Mouse (Mus musculus) kidney, embryonic 15.5 days (tissue): ENCODE results near the gene Prss53. TPM values are rescaled to one million over a fixed set of nuclear protein-coding genes. Genes with fewer than 3 reads are reported as not detected.
"Not testable (repeated sequence)": the region's sequence is repeated elsewhere in the genome, so short reads cannot be mapped to it uniquely, and the experiment has no call there.

Source experiments
- ATAC-seq: fragments of 200-750 bp; cut with Nextera tagmentation; replicated peaks from 2 replicates; pipeline ENCODE4 v1.8.0; 2017; ENCODE audit warnings: moderate TSS enrichment; ENCODE audit not compliant: low FRiP score
- H3K27ac ChIP-seq: fragments of 300-500 bp; sonication (generic); 2 replicates; pipeline ENCODE4 v1.5.1; 2015; ENCODE audit warnings: mild to moderate bottlenecking, inconsistent platforms
- H3K27me3 ChIP-seq: fragments of 300-500 bp; sonication (generic); 2 replicates; pipeline ENCODE4 v1.6.1; 2015; ENCODE audit warnings: inconsistent platforms
- H3K36me3 ChIP-seq: fragments of 300-500 bp; sonication (generic); 2 replicates; pipeline ENCODE4 v1.6.1; 2015; ENCODE audit warnings: inconsistent platforms
- H3K4me1 ChIP-seq: fragments of 300-500 bp; sonication (generic); 2 replicates; pipeline ENCODE4 v1.6.1; 2015; ENCODE audit warnings: inconsistent platforms
- H3K4me2 ChIP-seq: fragments of 300-500 bp; sonication (generic); 2 replicates; pipeline ENCODE4 v1.6.1; 2015; ENCODE audit warnings: moderate library complexity, mild to moderate bottlenecking, inconsistent platforms
- H3K4me3 ChIP-seq: fragments of 300-500 bp; sonication (generic); replicated peaks from 2 replicates; pipeline ENCODE4 v1.5.1; 2015; ENCODE audit warnings: mild to moderate bottlenecking, inconsistent platforms
- H3K9ac ChIP-seq: fragments of 300-500 bp; sonication (generic); 2 replicates; pipeline ENCODE4 v1.6.1; 2015; ENCODE audit warnings: mild to moderate bottlenecking, inconsistent platforms
- H3K9me3 ChIP-seq: fragments of 300-500 bp; sonication (generic); replicated peaks from 2 replicates; pipeline ENCODE4 v1.6.1; 2016; ENCODE audit warnings: inconsistent platforms
- WGBS: fragments of 180-500 bp; shearing (Covaris S2); methylation state at CpG from one replicate; pipeline ENCODE4 v1.1.7; 2015; ENCODE audit warnings: mixed read lengths; 5-methylcytosine and 5-hydroxymethylcytosine counted together
- polyA plus RNA-seq: library from polyadenylated mRNA; unstranded; fragments of >200 nt; fragmentation: Nextera tagmentation; extraction: Ambion mirVana; gene quantifications from 2 replicates; pipeline ENCODE4 v1.2.1, GENCODE M21; 2015

Prss53 gene
- polyA plus RNA-seq, 1 experiment from 2014 or later, result 2.2 TPM

DNA sequence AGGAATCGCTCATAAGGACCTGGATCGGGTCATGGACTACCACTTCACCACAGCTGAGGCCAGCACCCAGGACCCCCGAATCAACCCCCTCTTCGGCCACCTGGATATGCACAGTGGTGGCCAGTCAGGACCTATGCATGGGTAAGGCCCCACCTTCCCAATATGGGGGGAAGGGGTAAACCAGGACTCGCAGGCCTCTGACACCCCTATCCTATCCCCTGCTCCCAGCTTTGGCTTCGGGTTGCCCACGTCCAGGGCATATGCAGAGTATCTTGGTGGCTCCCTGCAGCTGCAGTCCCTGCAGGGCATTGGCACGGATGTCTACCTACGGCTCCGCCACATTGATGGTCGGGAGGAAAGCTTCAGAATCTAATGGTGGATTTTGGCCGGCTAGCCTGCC, 17.2 kb upstream of the Prss53 start:
- Histone ChIP-seq H3K4me2 (no peak overlapping the region), H3K27me3 (no peaks in the 10 kb centered on the region), H3K27ac (no peak overlapping the region), H3K4me1 (peaks cover 26% of the 10 kb centered on the region), H3K9me3 (no peaks in the 10 kb centered on the region), H3K4me3 (no peak overlapping the region), H3K36me3 (peaks cover 54% of the 10 kb centered on the region), H3K9ac (no peak overlapping the region)
- 94% methylated on average over 12 of the region's 12 CpGs for WGBS
- ATAC-seq, result no peak

DNA sequence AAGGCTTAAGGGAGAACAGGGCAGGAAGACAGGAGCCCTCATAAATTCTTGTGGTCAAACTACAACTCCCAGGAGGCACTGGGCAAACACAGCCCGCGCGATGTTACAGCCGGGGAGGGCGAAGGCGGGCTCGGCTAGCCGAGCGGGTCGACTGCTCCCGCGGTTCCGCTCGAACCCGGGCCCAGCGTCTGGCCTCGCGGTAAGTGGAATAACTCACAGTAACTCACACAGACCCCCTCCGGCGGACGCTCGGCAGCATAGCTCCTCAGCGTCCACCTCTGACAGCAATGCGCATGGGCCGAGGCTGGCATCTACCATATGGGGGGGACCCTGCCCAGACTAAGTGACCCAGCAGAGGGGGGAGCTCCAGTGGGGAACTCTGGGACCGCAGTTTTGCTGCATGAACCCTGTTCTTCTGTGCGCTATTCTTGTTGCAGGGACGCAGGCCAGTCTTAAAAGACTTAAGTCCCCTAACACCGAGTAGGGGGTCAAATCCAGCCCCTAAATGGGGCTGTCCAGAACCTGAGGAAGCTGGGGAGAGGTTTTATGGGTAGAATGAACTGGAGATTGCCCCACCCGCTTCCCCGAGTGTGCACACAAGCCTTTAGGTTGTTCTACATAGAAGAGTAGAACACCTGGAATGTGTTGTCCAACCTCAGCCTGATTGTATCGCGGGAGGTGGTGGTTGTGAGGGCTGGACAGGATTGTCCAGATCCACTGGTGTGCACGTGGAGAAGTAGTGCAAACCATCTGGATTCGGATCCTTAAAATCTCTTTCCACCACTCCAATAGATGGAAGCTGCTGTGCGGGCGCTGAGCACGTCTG, 13.4 kb upstream of the Prss53 start, which contains the start of gene Bckdk:
Gene Bckdk, plus strand, starts transcription at position 112 of the 826 bp plus-strand sequence.
- peak within 1 kb of the TSS; percentile 92 for H3K27ac ChIP-seq
- 6% methylated on average over 38 of the region's 38 CpGs for WGBS
- peak within 1 kb of the TSS; percentile 85 for H3K9ac ChIP-seq
- H3K4me2 ChIP-seq, result peak within 1 kb of the TSS; percentile 73
- H3K9me3 ChIP-seq, result no peaks in the 10 kb centered on the region
- peak within 1 kb of the TSS; percentile 87 for H3K4me3 ChIP-seq
- peaks cover 43% of the 10 kb centered on the region for H3K36me3 ChIP-seq
- peaks cover 18% of the 10 kb centered on the region for H3K4me1 ChIP-seq
- 0 out of 2 replicates have a peak, but pooled peaks cover 4% of the 10 kb centered on the region for H3K27me3 ChIP-seq
- ATAC-seq, result peak; percentile 93

DNA sequence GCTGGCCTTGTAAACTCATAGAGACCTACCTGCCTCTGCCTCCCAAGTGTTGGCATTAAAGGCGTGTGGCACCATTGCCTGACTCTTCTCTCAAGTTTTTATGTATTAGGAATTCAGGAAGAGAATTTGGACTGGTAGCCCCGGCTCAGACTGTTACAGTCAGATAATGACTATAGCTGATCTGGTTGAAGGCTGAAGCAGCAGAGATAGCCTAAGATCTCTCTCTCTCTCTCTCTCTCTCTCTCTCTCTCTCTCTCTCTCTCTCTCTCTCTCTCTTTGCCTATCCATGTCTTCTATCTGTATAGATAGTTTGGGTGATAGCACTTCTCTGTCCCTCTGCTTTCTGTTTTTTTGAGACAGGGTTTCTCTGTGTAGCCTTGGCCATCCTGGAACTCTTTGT, 11.0 kb upstream of the Prss53 start:
- Histone ChIP-seq H3K9me3 (no peaks in the 10 kb centered on the region), H3K4me1 (peaks cover 18% of the 10 kb centered on the region), H3K9ac (no peak overlapping the region), H3K36me3 (peaks cover 19% of the 10 kb centered on the region), H3K27me3 (0 out of 2 replicates have a peak, but pooled peaks cover 4% of the 10 kb centered on the region), H3K4me2 (no peak overlapping the region), H3K4me3 (no peak overlapping the region), H3K27ac (no peak overlapping the region)
- 82% methylated on average over 2 of the region's 2 CpGs for WGBS
- ATAC-seq, result no peak

DNA sequence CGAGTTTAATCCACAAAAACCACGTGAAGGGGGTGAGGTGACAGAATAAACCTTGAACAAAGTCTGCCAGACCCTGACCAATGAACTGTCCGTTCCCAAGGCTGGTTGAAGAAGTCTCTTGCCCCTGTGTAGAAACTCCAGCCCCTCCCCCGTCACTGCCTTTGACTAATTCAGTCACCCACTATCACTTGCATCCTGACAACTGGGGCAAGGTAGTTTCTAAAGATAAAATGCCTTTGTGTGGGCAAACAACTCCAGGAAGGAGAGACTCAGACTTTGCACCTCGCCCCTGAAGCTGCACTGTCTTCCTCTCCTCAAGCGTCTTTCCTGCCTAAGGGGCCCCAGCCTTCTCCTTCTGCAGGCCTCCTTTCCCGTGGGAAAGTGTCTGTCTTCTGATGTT, 9.2 kb upstream of the Prss53 start:
- Histone ChIP-seq H3K36me3 (peaks cover 1% of the 10 kb centered on the region; the same call in 1 of the 2 replicates), H3K9me3 (no peaks in the 10 kb centered on the region), H3K4me2 (no peak overlapping the region), H3K27ac (peak overlapping the region; percentile 4; the same call in 1 of the 2 replicates), H3K27me3 (0 out of 2 replicates have a peak, but pooled peaks cover 4% of the 10 kb centered on the region), H3K4me3 (no peak overlapping the region), H3K9ac (no peak overlapping the region), H3K4me1 (peaks cover 8% of the 10 kb centered on the region)
- WGBS, result 35% methylated on average over 7 of the region's 7 CpGs
- no peak for ATAC-seq

DNA sequence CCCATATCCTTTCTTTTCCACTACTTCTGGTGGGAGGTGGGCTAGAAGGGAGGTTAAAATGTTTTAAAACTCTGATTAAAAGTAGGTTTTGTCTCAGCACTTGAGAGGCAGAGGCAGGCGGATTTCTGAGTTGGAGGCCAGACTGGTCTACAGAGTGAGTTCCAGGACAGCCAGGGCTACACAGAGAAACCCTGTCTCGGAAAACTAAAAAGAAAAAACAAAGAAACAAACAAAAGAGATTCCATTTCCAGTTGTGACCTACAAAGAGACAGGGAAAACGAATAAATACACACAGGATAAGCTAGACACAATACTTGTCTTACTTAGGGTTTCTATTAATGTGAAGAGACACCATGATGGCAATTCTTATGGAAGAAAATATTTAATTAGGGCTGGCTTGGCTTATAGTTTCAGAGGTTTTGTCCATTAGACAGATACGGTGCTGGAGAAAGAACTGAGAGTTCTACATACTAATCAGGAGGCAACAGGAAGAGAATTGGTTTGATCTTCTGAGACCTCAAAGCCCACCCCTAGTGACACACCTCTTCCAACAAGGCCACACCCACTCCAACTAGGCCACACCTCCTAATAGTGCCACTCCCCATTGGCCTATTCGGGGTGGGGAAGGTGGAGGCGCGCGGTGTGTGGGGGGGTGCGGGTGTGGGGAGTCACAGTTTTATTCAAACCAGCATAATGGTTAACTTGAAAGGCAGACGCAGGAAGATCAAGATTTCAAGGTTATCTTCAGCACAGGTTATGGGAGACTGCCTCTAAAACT, 7.6 kb upstream of the Prss53 start:
- peaks cover 10% of the 10 kb centered on the region for H3K4me1 ChIP-seq
- H3K36me3 ChIP-seq, result peaks cover 5% of the 10 kb centered on the region; the same call in 1 of the 2 replicates
- H3K9me3 ChIP-seq, result no peaks in the 10 kb centered on the region
- WGBS, result 37% methylated on average over 10 of the region's 10 CpGs
- no peak overlapping the region for H3K4me3 ChIP-seq
- 0 out of 2 replicates have a peak, but pooled peaks cover 4% of the 10 kb centered on the region for H3K27me3 ChIP-seq
- ATAC-seq, result no peak
- no peak overlapping the region for H3K4me2 ChIP-seq
- no peak overlapping the region for H3K27ac ChIP-seq
- H3K9ac ChIP-seq, result no peak overlapping the region

DNA sequence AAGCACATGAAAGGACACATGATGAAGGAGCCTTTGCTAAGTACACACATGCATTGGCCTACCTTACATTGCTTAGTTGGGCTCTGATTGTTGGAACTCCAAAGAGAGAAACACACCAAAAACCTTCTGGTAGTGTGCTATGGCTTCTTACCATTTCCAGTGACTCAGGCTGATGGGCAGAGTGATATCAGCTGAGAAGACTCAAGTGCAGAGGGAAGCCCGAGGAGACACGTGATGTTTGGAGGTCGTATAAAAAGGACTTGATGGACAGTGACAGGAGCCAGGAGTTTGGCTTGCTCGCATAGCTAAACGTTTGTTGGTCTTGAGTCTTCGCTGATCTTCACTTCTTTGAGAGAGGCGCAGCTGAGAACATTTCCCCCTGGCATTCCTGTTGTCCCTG, 6.8 kb upstream of the Prss53 start:
- Histone ChIP-seq H3K27ac (no peak overlapping the region), H3K4me2 (no peak overlapping the region), H3K36me3 (peaks cover 11% of the 10 kb centered on the region), H3K9ac (no peak overlapping the region), H3K27me3 (0 out of 2 replicates have a peak, but pooled peaks cover 4% of the 10 kb centered on the region), H3K9me3 (no peaks in the 10 kb centered on the region), H3K4me3 (no peak overlapping the region), H3K4me1 (peaks cover 10% of the 10 kb centered on the region)
- 87% methylated on average over 7 of the region's 7 CpGs for WGBS
- no peak for ATAC-seq

DNA sequence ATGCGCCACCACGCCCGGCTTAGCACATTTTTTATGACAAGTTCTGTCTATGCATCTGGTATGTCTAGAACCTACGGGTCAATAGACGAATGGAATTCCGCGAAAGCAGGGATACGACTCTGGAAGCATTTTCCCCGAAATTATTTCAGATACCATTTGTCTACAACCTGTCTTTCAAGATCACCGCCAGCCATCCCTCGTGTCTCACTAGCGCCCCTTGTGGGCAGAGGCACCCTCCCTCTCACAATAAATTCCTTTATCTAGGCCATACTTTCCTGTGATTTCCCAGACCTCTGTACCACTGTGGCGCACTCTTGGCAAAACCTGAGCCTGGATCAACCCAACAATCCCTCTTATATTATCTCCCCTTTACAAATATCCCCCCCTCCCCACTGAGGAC, 5.6 kb upstream of the Prss53 start:
- no peak for ATAC-seq
- 0 out of 2 replicates have a peak, but pooled peaks cover 4% of the 10 kb centered on the region for H3K27me3 ChIP-seq
- H3K36me3 ChIP-seq, result peaks cover 23% of the 10 kb centered on the region
- H3K9ac ChIP-seq, result no peak overlapping the region
- H3K9me3 ChIP-seq, result no peaks in the 10 kb centered on the region
- H3K4me2 ChIP-seq, result no peak overlapping the region
- peaks cover 10% of the 10 kb centered on the region for H3K4me1 ChIP-seq
- no peak overlapping the region for H3K27ac ChIP-seq
- WGBS, result 65% methylated on average over 13 of the region's 13 CpGs
- H3K4me3 ChIP-seq, result no peak overlapping the region

DNA sequence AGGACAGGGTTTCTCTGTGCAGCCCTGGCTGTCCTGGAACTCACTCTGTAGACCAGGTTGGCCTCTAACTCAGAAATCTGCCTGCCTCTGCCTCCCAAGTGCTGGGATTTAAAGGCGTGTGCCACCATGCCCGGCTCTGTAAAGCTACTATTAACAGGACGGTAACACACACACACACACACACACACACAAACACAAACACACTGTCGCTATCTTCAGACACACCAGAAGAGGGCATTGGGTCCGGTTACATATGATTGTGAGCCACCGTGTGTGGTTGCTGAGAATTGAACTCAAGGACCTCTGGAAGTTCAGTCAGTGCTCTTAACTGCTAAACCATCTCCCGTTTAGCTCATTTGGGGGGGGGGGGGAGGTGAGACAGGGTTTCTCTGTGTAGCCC, 5.1 kb upstream of the Prss53 start:
- H3K9ac ChIP-seq, result not testable (repeated sequence)

DNA sequence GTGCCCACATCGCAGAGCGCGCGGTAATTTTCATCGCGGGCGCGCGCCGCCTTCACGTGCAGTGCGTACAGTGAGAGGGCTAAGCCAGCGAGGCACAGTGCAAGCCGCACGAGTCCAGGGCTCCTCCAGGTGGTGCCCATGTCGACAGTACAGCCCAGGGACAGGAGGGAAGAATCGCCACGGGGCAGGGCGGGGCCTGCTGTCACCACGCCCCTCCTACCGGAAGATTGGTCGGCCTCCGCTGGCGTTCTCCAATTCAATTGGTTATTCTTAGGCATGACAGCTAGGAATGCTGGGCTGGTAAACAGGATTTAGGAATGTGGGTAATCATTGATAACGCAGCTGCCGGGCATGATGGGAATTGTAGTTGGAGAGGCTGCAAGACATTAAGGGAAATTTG, 4.7 kb upstream of the Prss53 start, which contains the start of the genes Gm21974 and Vkorc1:
Gene Gm21974, minus strand, starts transcription at position 13 of the 400 bp plus-strand sequence.
Gene Vkorc1, minus strand, starts transcription at position 176 of the 400 bp plus-strand sequence.
- Histone ChIP-seq H3K4me2 (peak within 1 kb of the TSS; percentile 72), H3K9ac (peak within 1 kb of the TSS; percentile 59), H3K4me1 (peaks cover 10% of the 10 kb centered on the region), H3K27ac (peak within 1 kb of the TSS; percentile 84), H3K4me3 (peak within 1 kb of the TSS; percentile 69), H3K36me3 (peaks cover 23% of the 10 kb centered on the region), H3K9me3 (no peaks in the 10 kb centered on the region), H3K27me3 (0 out of 2 replicates have a peak, but pooled peaks cover 4% of the 10 kb centered on the region)
- WGBS, result under 1% methylated on average over 26 of the region's 26 CpGs
- ATAC-seq, result peak; percentile 98

More for the DNA sequence above, 5.1 kb upstream of the Prss53 start:
- peak overlapping the region; percentile 72 for H3K4me2 ChIP-seq
- not testable (repeated sequence) for H3K27me3 ChIP-seq, ATAC-seq, H3K27ac ChIP-seq, H3K9me3 ChIP-seq
- WGBS, result 68% methylated on average over 7 of the region's 7 CpGs
- peaks cover 23% of the 10 kb centered on the region for H3K36me3 ChIP-seq
- H3K4me1 ChIP-seq, result peaks cover 10% of the 10 kb centered on the region
- H3K4me3 ChIP-seq, result peak overlapping the region; percentile 69

DNA sequence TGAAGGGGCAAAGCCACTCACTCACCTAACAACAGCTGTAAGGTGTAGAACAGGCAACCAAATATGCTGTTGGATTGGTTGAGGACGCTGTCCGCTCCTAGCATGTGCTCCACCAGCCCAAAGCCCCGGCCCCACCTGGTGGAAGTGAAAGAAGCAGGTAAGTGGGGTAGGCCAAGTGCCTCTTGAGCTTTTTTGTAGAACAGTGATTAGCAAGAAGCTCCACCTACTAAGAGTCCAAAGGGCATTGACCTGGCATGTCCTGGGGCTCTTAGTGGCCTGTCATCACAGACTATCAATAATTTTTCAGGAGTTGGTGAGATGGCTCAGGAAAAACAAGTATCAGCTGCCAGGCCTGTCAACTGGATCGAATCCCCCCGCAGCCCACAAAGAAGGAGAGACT, 3.7 kb upstream of the Prss53 start:
- H3K4me2 ChIP-seq, result peak overlapping the region; percentile 72
- no peak for ATAC-seq
- H3K9ac ChIP-seq, result peak overlapping the region; percentile 59
- WGBS, result 62% methylated on average over 5 of the region's 5 CpGs
- H3K27ac ChIP-seq, result peak overlapping the region; percentile 84; the same call in 1 of the 2 replicates
- H3K9me3 ChIP-seq, result no peaks in the 10 kb centered on the region
- H3K36me3 ChIP-seq, result peaks cover 24% of the 10 kb centered on the region
- peaks cover 10% of the 10 kb centered on the region for H3K4me1 ChIP-seq
- H3K27me3 ChIP-seq, result 0 out of 2 replicates have a peak, but pooled peaks cover 3% of the 10 kb centered on the region
- H3K4me3 ChIP-seq, result peak overlapping the region; percentile 69

DNA sequence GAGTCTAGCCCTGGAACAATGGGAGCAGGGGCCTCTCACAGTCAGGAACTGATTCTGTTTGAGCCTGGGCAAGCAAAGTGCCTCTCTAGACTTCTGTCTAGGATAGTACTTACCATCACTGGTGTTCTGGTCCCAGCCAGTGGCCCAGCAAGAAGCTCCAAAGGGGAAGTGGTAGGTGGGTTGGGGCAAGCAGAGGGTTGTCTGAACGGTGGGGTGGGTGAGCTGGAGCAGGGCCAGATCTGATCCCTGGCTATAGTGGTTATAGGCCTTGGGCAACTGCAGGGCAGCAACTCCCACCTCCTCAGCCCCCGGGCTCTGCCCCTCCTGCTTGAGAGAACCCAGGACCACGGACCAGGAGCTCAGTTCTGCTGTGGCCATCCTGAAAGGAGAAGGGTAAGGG, 1.9 kb downstream of the Prss53 start:
- H3K4me1 ChIP-seq, result peaks cover 10% of the 10 kb centered on the region
- H3K4me2 ChIP-seq, result no peak overlapping the region
- H3K27me3 ChIP-seq, result no peaks in the 10 kb centered on the region
- peaks cover 81% of the 10 kb centered on the region for H3K36me3 ChIP-seq
- H3K9ac ChIP-seq, result no peak overlapping the region
- no peak overlapping the region for H3K4me3 ChIP-seq
- no peaks in the 10 kb centered on the region for H3K9me3 ChIP-seq
- no peak overlapping the region for H3K27ac ChIP-seq
- ATAC-seq, result no peak
- WGBS, result 54% methylated on average over 3 of the region's 3 CpGs
